Mouse (Mus musculus) liver, embryonic 14.5 days (tissue): ENCODE measurements around the gene Efr3b. TPM values are rescaled to one million over a fixed set of nuclear protein-coding genes. Genes with fewer than 3 reads are reported as not detected.
"Not testable (repeated sequence)": the region's sequence is repeated elsewhere in the genome, so short reads cannot be mapped to it uniquely, and the experiment has no call there.

Source experiments
- ATAC-seq: fragments of 200-750 bp; cut with Nextera tagmentation; 2 replicates; pipeline ENCODE4 v1.8.0; 2017; ENCODE audit warnings: moderate number of reproducible peaks, mild to moderate bottlenecking, moderate library complexity; ENCODE audit not compliant: insufficient read depth
- DNase-seq, 3 experiments: peaks; one replicate each; pipeline ENCODE4 v3.0.0-alpha.2; 2012 to 2013; ENCODE audit warnings: low read depth in 3 of 3, low spot score in 3 of 3
- H3K27ac ChIP-seq: fragments of 300-500 bp; sonication (generic); 2 replicates; pipeline ENCODE4 v1.5.1; 2014; ENCODE audit warnings: moderate library complexity, mild to moderate bottlenecking, control low read depth, inconsistent platforms
- H3K27me3 ChIP-seq: fragments of 300-500 bp; sonication (generic); 2 replicates; pipeline ENCODE4 v1.6.1; 2014; ENCODE audit warnings: mild to moderate bottlenecking, low read length, moderate library complexity; ENCODE audit not compliant: control insufficient read depth, insufficient read depth
- H3K36me3 ChIP-seq: fragments of 300-500 bp; sonication (generic); replicated peaks from 2 replicates; pipeline ENCODE4 v1.6.1; 2014; ENCODE audit warnings: low read depth; ENCODE audit not compliant: control insufficient read depth, insufficient read depth
- H3K4me1 ChIP-seq, 2 experiments: fragments of 200-500 bp in 1 of 2; fragments of 300-500 bp in 1 of 2; sonication (generic) in 1 of 2; replicated peaks; 2 replicates each; pipeline ENCODE4 v1.6.1; 2012 to 2014; ENCODE audit warnings: antibody characterized with exemption in 1 of 2, inconsistent platforms in 1 of 2, low read length in 1 of 2; ENCODE audit not compliant: control insufficient read depth in 2 of 2, insufficient read depth in 2 of 2
- H3K4me2 ChIP-seq: fragments of 300-500 bp; sonication (generic); 2 replicates; pipeline ENCODE4 v1.6.1; 2014; ENCODE audit warnings: low read depth, mild to moderate bottlenecking, control low read depth, moderate library complexity
- H3K4me3 ChIP-seq, 2 experiments: fragments of 200-500 bp in 1 of 2; fragments of 300-500 bp in 1 of 2; sonication (generic) in 1 of 2; 2 replicates each; pipeline ENCODE4 v1.5.1; 2012 to 2014; ENCODE audit warnings: low read depth in 2 of 2, low read length in 2 of 2, mild to moderate bottlenecking in 2 of 2, control low read depth in 1 of 2, inconsistent platforms in 1 of 2, moderate library complexity in 1 of 2; ENCODE audit not compliant: insufficient read depth in 1 of 2
- H3K9ac ChIP-seq: fragments of 300-500 bp; sonication (generic); replicated peaks from 2 replicates; pipeline ENCODE4 v1.6.1; 2014; ENCODE audit warnings: mild to moderate bottlenecking, control low read depth, moderate library complexity
- H3K9me3 ChIP-seq: fragments of 300-500 bp; sonication (generic); 2 replicates; pipeline ENCODE4 v1.6.1; 2016; ENCODE audit warnings: low read length, mixed read lengths; ENCODE audit not compliant: control insufficient read depth
- CTCF ChIP-seq: IDR thresholded peaks from 2 replicates; pipeline ENCODE4 v1.5.1; 2016; ENCODE audit warnings: antibody characterized with exemption, low read depth, control low read depth
- EP300 ChIP-seq: IDR thresholded peaks from 2 replicates; pipeline ENCODE4 v1.6.1; 2016; ENCODE audit warnings: antibody characterized with exemption, low read depth
- WGBS: fragments of 180-500 bp; shearing (Covaris S2); extraction: QIAGEN DNeasy Blood & Tissue Kit; methylation state at CpG from one replicate; pipeline ENCODE4 v1.1.7; 2014; ENCODE audit not compliant: insufficient replicate concordance; 5-methylcytosine and 5-hydroxymethylcytosine counted together
- polyA plus RNA-seq, 2 experiments: library from polyadenylated mRNA; depleted of rRNA in 1 of 2; stranded (reverse) in 1 of 2; unstranded in 1 of 2; fragments of >200 nt; fragmentation: Nextera tagmentation in 1 of 2; extraction: Ambion mirVana in 1 of 2; gene quantifications; 2 replicates each; pipeline versions ENCODE4 v1.2.1 to v1.2.3; 2012 to 2014

The Efr3b gene
- polyA plus RNA-seq, 2 experiments, result 0.05 to 0.10 TPM

DNA sequence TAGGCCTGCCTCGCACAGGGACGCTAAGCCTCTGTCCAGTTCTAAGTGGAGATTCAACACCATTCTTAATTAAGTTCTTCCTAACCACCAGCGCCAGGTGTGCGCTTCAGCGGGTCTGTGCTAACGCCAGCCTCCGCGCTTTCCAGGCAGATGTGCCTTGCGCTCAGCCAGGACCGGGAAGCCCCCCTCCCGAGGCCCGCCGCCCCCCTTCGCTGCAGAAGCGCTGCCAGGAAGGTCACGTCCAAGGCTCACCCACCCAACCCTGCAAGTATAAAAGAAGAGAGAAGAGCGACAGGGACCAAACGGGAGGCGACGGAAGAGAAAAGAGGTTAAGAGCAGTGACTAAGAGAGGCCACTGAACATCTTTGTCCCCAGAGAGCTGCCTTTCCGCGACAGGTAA is 84.1 kb downstream of the Efr3b start, which contains the start of gene Pomc:
Pomc (plus strand) TSS at position 301 of the 400 bp plus-strand sequence.
- ATAC-seq (no peak), DNase-seq (no peak)
- H3K4me2 ChIP-seq, result no peak within 1 kb of the TSS
- no peaks in the 10 kb centered on the region for H3K36me3 ChIP-seq
- H3K9me3 ChIP-seq, result no peaks in the 10 kb centered on the region
- no peak within 1 kb of the TSS for H3K4me3 ChIP-seq
- no peak for TF ChIP-seq CTCF
- TF ChIP-seq EP300, result no peak
- WGBS, result 24% methylated on average over 22 of the region's 22 CpGs
- H3K9ac ChIP-seq, result no peak within 1 kb of the TSS
- peaks cover 5% of the 10 kb centered on the region for H3K27me3 ChIP-seq
- no peaks in the 10 kb centered on the region; a peak in 1 of 4 replicates for H3K4me1 ChIP-seq
- no peak within 1 kb of the TSS for H3K27ac ChIP-seq

DNA sequence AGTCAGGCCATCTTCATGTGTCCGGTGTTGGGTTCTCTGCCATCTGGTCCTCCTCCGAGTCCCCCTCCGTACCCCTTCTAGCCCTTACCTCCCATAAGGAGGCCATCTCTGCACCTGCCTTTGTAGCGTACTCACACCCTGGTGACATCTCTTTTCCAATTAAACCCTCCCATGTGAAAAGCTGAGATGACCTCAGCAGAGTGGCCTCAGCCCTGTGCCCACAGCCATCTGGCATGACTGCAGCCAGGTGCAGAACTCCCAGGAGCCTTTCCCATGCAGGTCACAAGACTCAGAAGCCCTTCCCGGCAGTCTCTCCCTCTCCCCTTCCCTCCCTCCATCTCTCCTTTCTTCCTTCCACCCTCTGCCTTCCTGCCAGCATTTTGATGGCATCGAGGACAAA is 91.2 kb downstream of the Efr3b start:
- Histone ChIP-seq H3K4me2 (no peak overlapping the region), H3K4me1 (no peaks in the 10 kb centered on the region), H3K36me3 (no peaks in the 10 kb centered on the region), H3K27me3 (no peaks in the 10 kb centered on the region), H3K9ac (no peak overlapping the region), H3K27ac (no peak overlapping the region), H3K4me3 (no peak overlapping the region), H3K9me3 (no peaks in the 10 kb centered on the region)
- ATAC-seq, result no peak
- 61% methylated on average over 6 of the region's 6 CpGs for WGBS
- no peak for TF ChIP-seq CTCF
- no peak for TF ChIP-seq EP300
- DNase-seq, result no peak

DNA sequence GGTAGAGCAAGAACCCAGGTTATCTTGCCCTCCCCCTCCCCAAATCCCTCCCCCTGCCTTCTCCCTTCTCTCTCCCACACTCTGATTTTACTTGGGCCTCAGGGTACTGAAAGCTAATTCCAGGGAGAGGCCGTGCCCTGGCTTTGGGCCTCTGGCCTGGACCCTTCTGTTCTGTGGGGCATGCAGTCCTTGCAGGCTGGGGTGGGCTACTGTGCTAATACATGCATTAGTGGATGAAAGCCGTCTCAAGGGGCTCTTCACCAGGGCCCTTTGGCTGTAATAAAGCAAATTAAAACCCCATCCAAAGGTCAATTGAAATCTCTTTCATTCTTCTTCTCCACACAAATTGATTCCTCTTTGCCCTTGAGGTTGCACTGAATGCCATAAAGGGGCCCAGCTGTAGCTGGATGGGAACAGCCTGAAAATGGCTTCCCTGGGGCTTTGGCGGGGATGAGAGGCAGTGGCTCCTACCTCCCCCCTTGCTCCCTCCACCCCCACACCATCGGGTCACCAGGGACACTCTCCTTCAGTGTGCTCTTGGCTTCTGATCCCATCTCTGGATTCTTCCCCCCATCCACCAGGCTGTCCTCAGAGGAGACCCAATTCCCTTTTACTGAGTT is 94.2 kb downstream of the Efr3b start:
- Histone ChIP-seq H3K4me2 (no peak overlapping the region), H3K27ac (no peak overlapping the region), H3K9me3 (no peaks in the 10 kb centered on the region), H3K9ac (no peak overlapping the region), H3K36me3 (no peaks in the 10 kb centered on the region), H3K4me3 (no peak overlapping the region), H3K4me1 (no peaks in the 10 kb centered on the region), H3K27me3 (no peaks in the 10 kb centered on the region)
- no peak for DNase-seq
- WGBS, result 41% methylated on average over 4 of the region's 4 CpGs
- ATAC-seq, result no peak
- no peak for TF ChIP-seq CTCF
- no peak for TF ChIP-seq EP300

DNA sequence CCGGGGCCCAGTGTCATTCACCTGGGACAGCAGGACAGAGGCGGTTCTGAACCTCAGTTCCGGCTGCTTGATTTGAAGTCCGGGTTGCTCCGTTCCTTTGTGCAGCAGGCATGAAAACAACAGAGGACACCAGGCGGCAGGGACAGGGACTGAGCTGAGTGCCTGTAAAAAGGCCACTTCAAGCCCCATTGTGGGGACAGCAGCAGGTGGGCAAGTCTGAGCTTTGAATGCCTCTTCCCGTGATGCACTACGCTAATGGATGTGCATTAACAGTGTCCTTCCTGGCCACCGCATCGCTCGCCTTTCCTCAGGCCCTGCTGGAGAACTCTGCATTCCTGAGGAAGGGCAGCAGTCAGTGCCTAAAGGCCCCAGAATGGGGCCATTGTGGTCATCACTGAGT is 96.7 kb downstream of the Efr3b start:
- TF ChIP-seq EP300, result no peak
- TF ChIP-seq CTCF, result no peak
- H3K9me3 ChIP-seq, result no peaks in the 10 kb centered on the region
- ATAC-seq (no peak), DNase-seq (no peak)
- 47% methylated on average over 11 of the region's 11 CpGs for WGBS
- no peaks in the 10 kb centered on the region for H3K4me1 ChIP-seq
- no peak overlapping the region for H3K9ac ChIP-seq
- H3K27me3 ChIP-seq, result no peaks in the 10 kb centered on the region
- H3K4me2 ChIP-seq, result no peak overlapping the region
- H3K36me3 ChIP-seq, result no peaks in the 10 kb centered on the region
- no peak overlapping the region for H3K27ac ChIP-seq
- no peak overlapping the region for H3K4me3 ChIP-seq

DNA sequence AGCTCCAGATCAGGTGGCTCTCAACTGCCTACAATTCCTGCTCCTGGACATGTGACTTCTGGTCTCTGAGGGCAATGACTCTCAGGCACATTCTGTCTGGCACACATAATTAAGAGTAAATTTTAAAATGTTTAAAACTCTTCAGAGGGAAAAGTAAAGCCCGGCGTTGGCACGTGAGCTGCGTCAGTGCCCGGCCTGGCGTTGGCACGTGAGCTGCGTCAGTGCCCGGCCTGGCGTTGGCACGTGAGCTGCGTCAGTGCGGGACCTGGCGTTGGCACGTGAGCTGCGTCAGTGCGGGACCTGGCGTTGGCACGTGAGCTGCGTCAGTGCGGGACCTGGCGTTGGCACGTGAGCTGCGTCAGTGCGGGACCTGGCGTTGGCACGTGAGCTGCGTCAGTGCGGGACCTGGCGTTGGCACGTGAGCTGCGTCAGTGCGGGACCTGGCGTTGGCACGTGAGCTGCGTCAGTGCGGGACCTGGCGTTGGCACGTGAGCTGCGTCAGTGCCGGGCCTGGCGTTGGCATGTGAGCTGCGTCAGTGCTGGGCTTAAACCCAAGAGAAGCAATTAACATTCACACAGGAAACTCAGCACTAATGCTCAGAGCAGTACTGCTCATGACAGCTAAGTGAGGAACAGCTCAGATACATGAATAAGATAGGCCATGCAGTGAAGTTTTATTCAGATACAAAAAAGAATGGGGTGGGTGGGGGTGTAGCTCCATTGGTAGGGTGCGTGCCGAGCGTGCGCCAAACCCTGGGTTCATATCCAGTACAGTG is 108.4 kb downstream of the Efr3b start:
- not testable (repeated sequence) for H3K4me3 ChIP-seq
- 75% methylated on average over 32 of the region's 47 CpGs for WGBS

More for the DNA sequence above, 108.4 kb downstream of the Efr3b start:
- not testable (repeated sequence) for ATAC-seq, H3K4me2 ChIP-seq, H3K9ac ChIP-seq, H3K27me3 ChIP-seq, H3K4me1 ChIP-seq, H3K27ac ChIP-seq, H3K9me3 ChIP-seq, DNase-seq, H3K36me3 ChIP-seq
